Mouse (Mus musculus) ES-Bruce4 (cell line): ENCODE measurements at regions not wholly inside any gene's neighbourhood (a gene's known extent, or its start where the extent isn't known, plus 50 kb on each side); places are given as distances from the start of the nearest gene placed in this dataset.

ENCODE experiments used
- H3K27ac ChIP-seq: 2 replicates; pipeline ENCODE4 v1.5.1; 2012; ENCODE audit warnings: low read length, inconsistent platforms; ENCODE audit not compliant: insufficient read depth
- H3K27me3 ChIP-seq: 2 replicates; pipeline ENCODE4 v1.6.1; 2012; ENCODE audit warnings: mild to moderate bottlenecking, low read length, inconsistent platforms; ENCODE audit not compliant: control insufficient read depth, poor library complexity, insufficient read depth, severe bottlenecking
- H3K36me3 ChIP-seq: 2 replicates; pipeline ENCODE4 v1.6.1; 2012; ENCODE audit warnings: inconsistent platforms, mild to moderate bottlenecking, low read length, moderate library complexity; ENCODE audit not compliant: control insufficient read depth, poor library complexity, insufficient read depth, severe bottlenecking
- H3K4me1 ChIP-seq: one replicate; pipeline ENCODE4 v1.8.1; 2011; ENCODE audit warnings: low read length; ENCODE audit not compliant: control insufficient read depth, insufficient read depth
- H3K4me3 ChIP-seq: 2 replicates; pipeline ENCODE4 v1.5.1; 2011; ENCODE audit warnings: low read depth, mild to moderate bottlenecking, low read length
- H3K9ac ChIP-seq: 2 replicates; pipeline ENCODE4 v1.6.1; 2012; ENCODE audit warnings: low read depth, mild to moderate bottlenecking, inconsistent platforms; ENCODE audit not compliant: poor library complexity, severe bottlenecking
- H3K9me3 ChIP-seq: replicated peaks from 2 replicates; pipeline ENCODE4 v1.6.1; 2012; ENCODE audit warnings: mild to moderate bottlenecking, low read length, inconsistent platforms; ENCODE audit not compliant: control insufficient read depth, poor library complexity, insufficient read depth, severe bottlenecking
- CTCF ChIP-seq: IDR thresholded peaks from one replicate; pipeline ENCODE4 v1.8.1; 2011; ENCODE audit warnings: low read depth, low read length
- EP300 ChIP-seq: IDR thresholded peaks from 2 replicates; pipeline ENCODE4 v1.6.1; 2011; ENCODE audit warnings: low read depth, low read length; ENCODE audit not compliant: insufficient read depth
- POLR2A ChIP-seq: IDR thresholded peaks from one replicate; pipeline ENCODE4 v1.8.1; 2011; ENCODE audit warnings: low read length; ENCODE audit not compliant: insufficient read depth

DNA sequence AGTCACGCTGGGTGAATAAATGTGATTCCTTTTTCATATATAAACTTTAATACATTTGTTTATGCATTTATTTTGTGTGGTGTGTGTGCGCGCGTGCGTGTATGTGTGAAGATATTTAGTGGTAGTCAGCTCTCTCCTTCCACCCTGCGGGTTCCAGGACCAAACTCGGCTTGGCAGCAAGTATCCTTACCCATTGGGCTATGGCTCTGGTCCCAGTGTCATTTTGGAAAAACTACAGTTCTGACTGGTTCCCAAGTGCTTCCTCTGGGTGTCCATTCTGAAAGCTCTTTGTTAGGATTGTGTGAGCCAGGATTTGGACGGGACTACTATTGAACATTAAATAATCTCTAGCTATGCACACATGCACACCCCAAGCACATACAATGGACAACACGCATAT lies 76.3 kb upstream of the Hk2 start:
- Histone ChIP-seq H3K9me3 (no peaks in the 10 kb centered on the region), H3K27ac (no peak overlapping the region), H3K4me3 (no peak overlapping the region), H3K4me1 (no peaks in the 10 kb centered on the region), H3K27me3 (no peaks in the 10 kb centered on the region), H3K36me3 (no peaks in the 10 kb centered on the region), H3K9ac (no peak overlapping the region)
- TF ChIP-seq CTCF (no peak), EP300 (no peak), POLR2A (no peak)

DNA sequence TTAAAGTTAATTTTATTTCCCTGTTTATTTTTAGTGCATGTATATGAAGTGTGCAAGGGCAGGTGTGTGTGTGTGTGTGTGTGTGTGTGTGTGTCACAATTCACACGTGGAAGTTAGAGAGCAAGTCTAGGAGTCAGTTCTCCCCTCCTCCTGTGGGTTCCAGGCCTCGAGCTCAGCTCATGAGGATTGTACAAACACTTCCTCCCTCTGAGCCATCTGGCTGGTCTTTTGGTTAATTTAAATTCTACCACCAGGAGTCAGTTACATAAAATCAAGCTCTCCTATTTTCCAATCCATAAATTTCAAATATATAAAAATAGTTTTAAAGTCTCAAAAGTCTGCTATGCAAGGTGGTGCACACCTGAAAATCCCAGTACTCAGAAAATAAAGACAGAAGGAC lies 73.3 kb upstream of the Hk2 start:
- no peaks in the 10 kb centered on the region for H3K9me3 ChIP-seq
- TF ChIP-seq CTCF (no peak), EP300 (no peak), POLR2A (no peak)
- no peak overlapping the region for H3K9ac ChIP-seq
- H3K4me1 ChIP-seq = no peaks in the 10 kb centered on the region
- no peaks in the 10 kb centered on the region for H3K36me3 ChIP-seq
- no peaks in the 10 kb centered on the region for H3K27me3 ChIP-seq
- H3K27ac ChIP-seq = no peak overlapping the region
- H3K4me3 ChIP-seq = no peak overlapping the region

DNA sequence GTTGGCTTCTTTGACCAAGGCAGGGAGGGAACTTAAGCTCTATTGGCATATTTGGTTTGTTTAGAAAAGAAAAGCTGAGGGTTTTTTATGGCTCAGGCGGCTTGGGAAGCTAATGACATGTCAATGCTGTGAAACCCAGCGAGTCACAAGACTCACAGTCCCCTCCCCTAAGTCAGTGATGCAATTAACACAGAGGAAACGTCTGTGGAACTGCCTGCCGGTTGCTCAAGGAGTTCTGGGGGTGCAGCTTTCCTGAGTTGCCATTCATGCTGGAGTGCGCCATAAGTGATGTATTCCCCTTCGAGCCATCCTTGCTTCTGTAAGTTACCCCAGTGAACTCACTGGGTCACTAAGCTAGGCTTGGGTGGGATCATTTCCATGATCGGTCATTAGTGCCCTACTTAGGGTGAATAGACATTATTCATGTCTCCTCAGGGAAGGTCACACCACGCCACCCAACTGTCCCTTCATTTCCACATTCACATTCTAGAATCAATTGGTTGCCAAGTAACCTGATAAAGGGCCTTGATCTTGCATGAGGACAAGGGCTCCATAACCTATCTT lies 72.4 kb upstream of the Hk2 start:
- no peaks in the 10 kb centered on the region for H3K4me1 ChIP-seq
- H3K36me3 ChIP-seq = no peaks in the 10 kb centered on the region
- H3K9ac ChIP-seq = no peak overlapping the region
- no peaks in the 10 kb centered on the region for H3K9me3 ChIP-seq
- no peaks in the 10 kb centered on the region for H3K27me3 ChIP-seq
- TF ChIP-seq CTCF (no peak), EP300 (no peak)
- no peak overlapping the region for H3K27ac ChIP-seq
- no peak overlapping the region for H3K4me3 ChIP-seq

DNA sequence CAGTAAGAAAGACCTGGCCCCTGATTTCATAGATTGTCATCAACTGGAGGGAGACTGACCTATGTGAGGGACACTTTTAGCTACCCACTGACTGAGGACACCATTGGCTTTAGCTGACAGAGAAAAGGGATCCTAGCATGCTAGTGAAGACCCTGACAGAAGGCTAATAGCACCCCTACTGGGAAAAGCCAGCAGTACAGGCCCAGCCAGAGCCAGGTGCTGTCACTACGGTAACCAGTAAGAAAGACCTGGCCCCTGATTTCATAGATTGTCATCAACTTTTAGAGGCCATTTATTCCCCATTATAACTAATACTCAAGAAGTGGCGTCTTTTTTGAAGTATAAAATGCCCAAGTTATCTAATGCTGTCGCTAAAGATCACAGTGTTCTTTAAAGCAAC lies 70.2 kb upstream of the Hk2 start:
- Histone ChIP-seq H3K9me3 (no peaks in the 10 kb centered on the region), H3K27me3 (no peaks in the 10 kb centered on the region), H3K4me3 (no peak overlapping the region), H3K4me1 (no peaks in the 10 kb centered on the region), H3K27ac (no peak overlapping the region), H3K9ac (no peak overlapping the region), H3K36me3 (no peaks in the 10 kb centered on the region)
- TF ChIP-seq POLR2A = no peak
- TF ChIP-seq EP300 = no peak
- TF ChIP-seq CTCF = peak; percentile 35

DNA sequence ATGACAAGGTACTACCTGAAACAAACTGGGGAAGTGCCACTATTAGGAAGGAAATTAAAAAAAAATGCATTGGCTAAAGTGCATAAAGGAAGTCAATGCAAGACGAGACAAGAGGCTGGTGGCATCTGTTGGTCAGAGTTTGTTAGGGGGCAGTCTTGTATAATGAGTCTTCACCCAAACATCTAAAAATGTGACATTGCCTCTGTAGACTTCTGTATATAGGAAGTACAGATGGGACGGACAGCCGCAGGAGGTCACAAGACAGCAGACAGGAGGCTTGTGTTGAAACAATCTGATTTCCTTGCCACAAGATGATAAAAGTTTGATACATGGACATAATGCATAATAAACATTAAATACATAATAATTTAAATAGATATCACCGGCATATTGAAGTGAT lies 69.6 kb upstream of the Hk2 start:
- Histone ChIP-seq H3K27ac (no peak overlapping the region), H3K9me3 (no peaks in the 10 kb centered on the region), H3K4me3 (no peak overlapping the region), H3K4me1 (no peaks in the 10 kb centered on the region), H3K27me3 (no peaks in the 10 kb centered on the region), H3K36me3 (no peaks in the 10 kb centered on the region), H3K9ac (no peak overlapping the region)
- no peak for TF ChIP-seq POLR2A
- TF ChIP-seq EP300 = no peak
- TF ChIP-seq CTCF = no peak

DNA sequence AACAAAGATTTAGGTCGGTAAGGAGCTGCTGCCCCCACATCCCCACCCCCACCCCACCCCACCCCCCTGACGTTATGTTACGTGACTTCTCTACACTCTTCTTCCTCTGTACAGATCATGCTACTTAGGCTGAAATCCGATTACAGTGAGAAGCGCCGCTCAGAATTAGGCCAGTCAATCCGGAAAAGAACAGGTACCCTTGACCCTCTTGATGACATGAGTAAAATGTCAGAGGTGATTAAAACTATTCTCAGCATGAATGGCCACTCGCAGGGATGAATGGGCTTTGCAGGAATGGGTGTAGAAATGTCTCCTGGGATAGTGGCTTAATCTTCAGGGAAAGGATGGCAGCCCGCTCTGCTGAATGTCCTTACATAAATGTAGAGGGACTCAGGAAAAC lies 63.0 kb upstream of the Hk2 start:
- Histone ChIP-seq H3K4me3 (no peak overlapping the region), H3K27ac (no peak overlapping the region), H3K36me3 (no peaks in the 10 kb centered on the region), H3K9ac (no peak overlapping the region), H3K4me1 (no peaks in the 10 kb centered on the region), H3K9me3 (no peaks in the 10 kb centered on the region), H3K27me3 (no peaks in the 10 kb centered on the region)
- TF ChIP-seq EP300 (no peak), POLR2A (no peak)
